Mouse (Mus musculus): ENCODE data around the gene Xpot.

The Xpot gene

GRCm38 (mm10) chr10:121571031-121571430 lies 55.1 kb downstream of the Xpot start:
- DNase-seq, result no peak

GRCm38 (mm10) chr10:121569796-121570195 lies 56.3 kb downstream of the Xpot start:
- DNase-seq, result no peak

GRCm38 (mm10) chr10:121569001-121569589 lies 57.0 kb downstream of the Xpot start:
- DNase-seq, result no peak

GRCm38 (mm10) chr10:121568534-121568933 lies 57.6 kb downstream of the Xpot start:
- DNase-seq, result no peak

GRCm38 (mm10) chr10:121568026-121568425 lies 58.1 kb downstream of the Xpot start:
- no peak for DNase-seq

GRCm38 (mm10) chr10:121564447-121564846 lies 61.7 kb downstream of the Xpot start:
- no peak for DNase-seq

GRCm38 (mm10) chr10:121558231-121558630 lies 67.9 kb downstream of the Xpot start:
- no peak for DNase-seq

GRCm38 (mm10) chr10:121556263-121556662 lies 69.9 kb downstream of the Xpot start:
- no peak for DNase-seq

GRCm38 (mm10) chr10:121550334-121550733 lies 75.8 kb downstream of the Xpot start:
- no peak for DNase-seq

- DNase-seq, result no peak
These were observed 76.5 kb downstream of the Xpot start for GRCm38 (mm10) chr10:121549670-121550069.

- DNase-seq, result no peak
These were observed 79.0 kb downstream of the Xpot start for GRCm38 (mm10) chr10:121547162-121547561.

GRCm38 (mm10) chr10:121543577-121543976 lies 82.6 kb downstream of the Xpot start:
- no peak for DNase-seq

GRCm38 (mm10) chr10:121542156-121542555 lies 84.0 kb downstream of the Xpot start:
- DNase-seq, result no peak

Measured in thymus, postnatal 14 days (tissue).